Mouse (Mus musculus) CH12.LX (cell line): Measurements from ENCODE around the gene Herc3. TPM values are rescaled to one million over a fixed set of nuclear protein-coding genes. Genes with fewer than 3 reads are reported as not detected.

ENCODE experiments used
- DNase-seq: peaks from one replicate; pipeline ENCODE4 v3.0.0-alpha.2; 2013; ENCODE audit errors: extremely low read depth
- H3K27ac ChIP-seq: 2 replicates; pipeline ENCODE4 v1.5.1; 2012; ENCODE audit warnings: low read depth, mild to moderate bottlenecking, control low read depth, moderate library complexity; ENCODE audit not compliant: insufficient read depth
- H3K27me3 ChIP-seq: replicated peaks from 2 replicates; pipeline ENCODE3; 2012; ENCODE audit warnings: inconsistent platforms
- H3K36me3 ChIP-seq, 2 experiments: replicated peaks in 1 of 2; 2 replicates each; pipeline versions ENCODE3 to v1.6.1; 2012; ENCODE audit warnings: inconsistent platforms in 1 of 2, low read length in 1 of 2, mild to moderate bottlenecking in 1 of 2, mixed read lengths in 1 of 2, moderate library complexity in 1 of 2; ENCODE audit not compliant: control insufficient read depth in 1 of 2, insufficient read depth in 1 of 2
- H3K4me1 ChIP-seq, 2 experiments: 2 replicates each; pipeline ENCODE4 v1.6.1; 2012; ENCODE audit warnings: inconsistent platforms in 1 of 2, moderate library complexity in 1 of 2; ENCODE audit not compliant: insufficient read depth in 2 of 2, control insufficient read depth in 1 of 2
- H3K4me2 ChIP-seq: 2 replicates; pipeline ENCODE4 v1.6.1; 2012; ENCODE audit warnings: low read depth, mild to moderate bottlenecking, control low read depth; ENCODE audit not compliant: poor library complexity, insufficient read depth, severe bottlenecking
- H3K4me3 ChIP-seq, 3 experiments: fragments of 150-350 bp in 1 of 3; sonication (generic) in 1 of 3; replicated peaks in 1 of 3; 2 replicates each; pipeline versions ENCODE3 to v1.5.1; 2011 to 2012; ENCODE audit warnings: low read depth in 2 of 3, low read length in 2 of 3, mild to moderate bottlenecking in 2 of 3, moderate library complexity in 2 of 3, control low read depth in 1 of 3, improper control_type of control experiment in 1 of 3, inconsistent platforms in 1 of 3, mixed read lengths in 1 of 3; ENCODE audit not compliant: poor library complexity in 1 of 3
- H3K79me2 ChIP-seq: replicated peaks from 2 replicates; pipeline ENCODE4 v1.6.1; 2012; ENCODE audit warnings: mild to moderate bottlenecking, moderate library complexity; ENCODE audit not compliant: control insufficient read depth, poor library complexity, insufficient read depth, severe bottlenecking; ENCODE audit errors: extremely low read depth
- H3K9ac ChIP-seq: 2 replicates; pipeline ENCODE4 v1.6.1; 2012; ENCODE audit warnings: low read depth, mild to moderate bottlenecking, control low read depth, moderate library complexity; ENCODE audit not compliant: insufficient read depth
- H3K9me3 ChIP-seq: replicated peaks from 2 replicates; pipeline ENCODE3; 2012; ENCODE audit warnings: low read length, inconsistent platforms, mixed read lengths
- BHLHE40 ChIP-seq: IDR thresholded peaks from 2 replicates; pipeline ENCODE4 v1.6.1; 2011; ENCODE audit warnings: mild to moderate bottlenecking, low read depth, low read length, improper control_type of control experiment
- CHD1 ChIP-seq: IDR thresholded peaks from 2 replicates; pipeline ENCODE4 v1.6.1; 2012; ENCODE audit warnings: low read depth, low read length, improper control_type of control experiment, inconsistent platforms
- E2F4 ChIP-seq: IDR thresholded peaks from 2 replicates; pipeline ENCODE4 v1.6.1; 2011; ENCODE audit warnings: low read depth, low read length, improper control_type of control experiment; ENCODE audit not compliant: insufficient replicate concordance
- ELF1 ChIP-seq: IDR thresholded peaks from 2 replicates; pipeline ENCODE4 v1.6.1; 2014; ENCODE audit warnings: low read depth, mild to moderate bottlenecking, inconsistent platforms, low read length, improper control_type of control experiment
- EP300 ChIP-seq: IDR thresholded peaks from 2 replicates; pipeline ENCODE4 v1.6.1; 2011; ENCODE audit warnings: low read length, improper control_type of control experiment
- JUND ChIP-seq: conservative IDR thresholded peaks from 2 replicates; pipeline ENCODE4 v1.6.1; 2011; ENCODE audit warnings: low read depth, low read length, improper control_type of control experiment
- KAT2A ChIP-seq: IDR thresholded peaks from 2 replicates; pipeline ENCODE4 v1.6.1; 2012; ENCODE audit warnings: low read length, improper control_type of control experiment, inconsistent platforms; ENCODE audit not compliant: insufficient replicate concordance
- MAX ChIP-seq: IDR thresholded peaks from 2 replicates; pipeline ENCODE4 v1.6.1; 2011; ENCODE audit warnings: low read length, improper control_type of control experiment
- MAZ ChIP-seq: IDR thresholded peaks from 2 replicates; pipeline ENCODE4 v1.6.1; 2012; ENCODE audit warnings: low read depth, mild to moderate bottlenecking, inconsistent platforms, low read length, improper control_type of control experiment, moderate library complexity
- MEF2A ChIP-seq: IDR thresholded peaks from 2 replicates; pipeline ENCODE4 v1.6.1; 2014; ENCODE audit warnings: low read depth, mild to moderate bottlenecking, inconsistent platforms, low read length, improper control_type of control experiment, borderline replicate concordance
- MXI1 ChIP-seq: IDR thresholded peaks from 2 replicates; pipeline ENCODE4 v1.6.1; 2011; ENCODE audit warnings: mild to moderate bottlenecking, low read depth, low read length, improper control_type of control experiment
- NELFE ChIP-seq: IDR thresholded peaks from 2 replicates; pipeline ENCODE4 v1.6.1; 2011; ENCODE audit warnings: low read depth, low read length, improper control_type of control experiment
- NRF1 ChIP-seq: IDR thresholded peaks from 2 replicates; pipeline ENCODE4 v1.6.1; 2014; ENCODE audit warnings: low read depth, mild to moderate bottlenecking, inconsistent platforms, low read length, improper control_type of control experiment, moderate library complexity
- PAX5 ChIP-seq: IDR thresholded peaks from 2 replicates; pipeline ENCODE4 v1.6.1; 2012; ENCODE audit warnings: low read length, inconsistent platforms, mixed read lengths
- POLR2A ChIP-seq: IDR thresholded peaks from 2 replicates; pipeline ENCODE4 v1.6.1; 2011; ENCODE audit warnings: low read depth, mild to moderate bottlenecking, improper control_type of control experiment, low read length
- RAD21 ChIP-seq: IDR thresholded peaks from 2 replicates; pipeline ENCODE4 v1.6.1; 2011; ENCODE audit warnings: low read depth, mild to moderate bottlenecking, low read length, improper control_type of control experiment, moderate library complexity
- RCOR1 ChIP-seq: conservative IDR thresholded peaks from 2 replicates; pipeline ENCODE4 v1.6.1; 2012; ENCODE audit warnings: low read depth, mild to moderate bottlenecking, inconsistent platforms, low read length, improper control_type of control experiment
- SIN3A ChIP-seq: IDR thresholded peaks from 2 replicates; pipeline ENCODE4 v1.6.1; 2012; ENCODE audit warnings: low read length, improper control_type of control experiment, inconsistent platforms
- TBP ChIP-seq: conservative IDR thresholded peaks from 2 replicates; pipeline ENCODE4 v1.6.1; 2011; ENCODE audit warnings: low read depth, low read length, improper control_type of control experiment
- TCF12 ChIP-seq: IDR thresholded peaks from 2 replicates; pipeline ENCODE4 v1.6.1; 2014; ENCODE audit warnings: low read depth, mild to moderate bottlenecking, inconsistent platforms, low read length, improper control_type of control experiment
- UBTF ChIP-seq: IDR thresholded peaks from 2 replicates; pipeline ENCODE4 v1.6.1; 2012; ENCODE audit warnings: low read depth, mild to moderate bottlenecking, inconsistent platforms, low read length, improper control_type of control experiment, moderate library complexity
- USF1 ChIP-seq: IDR thresholded peaks from 2 replicates; pipeline ENCODE4 v1.6.1; 2014; ENCODE audit warnings: low read depth, mild to moderate bottlenecking, inconsistent platforms, low read length, improper control_type of control experiment
- ZC3H11A ChIP-seq: IDR thresholded peaks from 2 replicates; pipeline ENCODE4 v1.6.1; 2012; ENCODE audit warnings: low read depth, mild to moderate bottlenecking, inconsistent platforms, low read length, improper control_type of control experiment
- ZKSCAN1 ChIP-seq: IDR thresholded peaks from 2 replicates; pipeline ENCODE4 v1.6.1; 2012; ENCODE audit warnings: low read depth, inconsistent platforms, low read length, improper control_type of control experiment, borderline replicate concordance
- ZMIZ1 ChIP-seq: IDR thresholded peaks from 2 replicates; pipeline ENCODE4 v1.6.1; 2012; ENCODE audit warnings: low read depth, mild to moderate bottlenecking, inconsistent platforms, low read length, improper control_type of control experiment
- ZNF384 ChIP-seq: IDR thresholded peaks from 2 replicates; pipeline ENCODE4 v1.6.1; 2012; ENCODE audit warnings: low read depth, low read length, improper control_type of control experiment, inconsistent platforms
- dilution Hi-C: fragments of 300-500 bp; cut with MboI; formaldehyde crosslinking; loops from 2 replicates; pipeline ENCODE4 v1.14.3; 2020; ENCODE audit warnings: low sequenced_read_pairs; ENCODE audit not compliant: extremely low pct_unique_long_range_greater_than_20kb, extremely low pct_ligation_motif_present
- in situ Hi-C: fragments of 300-500 bp; cut with MboI; formaldehyde crosslinking; loops from 3 replicates; pipeline ENCODE4 v1.14.3; 2019; ENCODE audit warnings: low sequenced_read_pairs, low pct_ligation_motif_present, low pct_unique_long_range_greater_than_20kb, mixed read lengths
- polyA plus RNA-seq: library from polyadenylated mRNA; unstranded; fragments of >175 nt; gene quantifications from 2 replicates; pipeline ENCODE4 v1.2.1, GENCODE M21; 2012; ENCODE audit warnings: low read depth; ENCODE audit not compliant: insufficient read length
- total RNA-seq, 2 experiments: library from RNA; depleted of rRNA; stranded (reverse); fragments of 300-350 nt in 1 of 2; fragments of >200 nt in 1 of 2; gene quantifications; 2 replicates each; pipeline ENCODE4 v1.2.3; 2012 to 2014

Gene Herc3
- total and polyA plus RNA-seq, 3 experiments: 15.7 to 19.1 (median 17.8) TPM

DNA sequence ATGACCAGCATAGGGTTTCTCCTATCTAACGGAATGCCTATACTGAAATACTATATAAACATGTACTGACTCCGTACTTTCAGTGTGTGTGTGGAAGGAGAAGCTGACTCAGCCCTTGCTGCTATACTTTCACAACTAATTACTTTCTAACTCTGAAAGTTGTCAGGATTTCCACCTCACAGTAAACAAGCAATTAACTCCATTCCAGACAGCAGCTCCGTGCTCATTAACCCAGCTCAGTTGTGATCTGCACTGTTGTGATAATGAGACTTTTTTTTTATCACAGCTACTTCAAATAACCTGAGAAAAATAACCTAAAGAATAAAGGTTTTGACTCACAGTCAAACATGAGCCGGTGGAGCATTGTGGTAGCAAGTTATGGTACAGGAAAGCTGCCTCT lies 63.7 kb downstream of the Herc3 start:
- Histone ChIP-seq H3K79me2 (no peaks in the 10 kb centered on the region), H3K9ac (no peak overlapping the region), H3K36me3 (peaks cover 11 to 74% of the 10 kb centered on the region in 2 experiments), H3K27me3 (no peaks in the 10 kb centered on the region), H3K4me1 (no peaks in the 10 kb centered on the region), H3K9me3 (no peaks in the 10 kb centered on the region), H3K27ac (no peak overlapping the region), H3K4me2 (no peak overlapping the region), H3K4me3 (no peak overlapping the region)
- dilution Hi-C loops (no loop called here), in situ Hi-C loops (no loop called here)
- TF ChIP-seq ELF1 (no peak), RAD21 (no peak)
- DNase-seq: no peak

DNA sequence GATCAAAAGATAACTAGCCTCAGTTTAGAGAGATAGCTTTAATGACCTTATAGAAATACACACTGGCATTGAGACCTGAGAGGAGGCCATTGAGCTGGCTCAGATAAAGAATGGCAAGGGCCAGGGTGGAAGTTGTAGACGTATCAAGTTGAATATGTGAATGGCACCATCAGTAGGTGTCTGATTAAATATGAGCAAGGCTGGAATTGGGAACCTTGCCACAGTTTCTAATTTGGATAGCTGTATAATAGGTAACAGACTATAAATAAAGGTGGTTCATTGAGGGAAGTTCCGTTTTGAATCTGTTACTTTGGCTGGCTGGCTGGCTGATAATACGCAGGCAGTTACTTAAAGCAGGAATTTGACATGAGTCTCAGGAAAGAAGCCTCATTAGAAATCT lies 65.4 kb downstream of the Herc3 start:
- peaks cover 4 to 71% of the 10 kb centered on the region in 2 experiments for H3K36me3 ChIP-seq

GRCm38 (mm10) chr6:58899076-58899475 lies 67.8 kb downstream of the Herc3 start:
- no peak for DNase-seq
- Histone ChIP-seq H3K36me3 (peaks cover 5 to 61% of the 10 kb centered on the region in 2 experiments), H3K4me2 (no peak overlapping the region), H3K4me1 (peaks cover 0 to 14% of the 10 kb centered on the region in 2 experiments; a peak in 2 of 4 replicates), H3K27me3 (no peaks in the 10 kb centered on the region), H3K9me3 (no peaks in the 10 kb centered on the region), H3K9ac (no peak overlapping the region), H3K4me3 (no peak overlapping the region), H3K27ac (no peak overlapping the region), H3K79me2 (no peaks in the 10 kb centered on the region)
- dilution Hi-C loops: no loop called here
- in situ Hi-C loops: no loop called here
- TF ChIP-seq ZKSCAN1 (no peak), ZC3H11A (no peak), ZNF384 (no peak), ELF1 (no peak), MAZ (no peak), MAX (no peak), CHD1 (no peak), USF1 (no peak), UBTF (no peak), JUND (no peak), POLR2A (no peak), SIN3A (no peak), NELFE (no peak), BHLHE40 (no peak), TBP (no peak)

More for the DNA sequence above, 65.4 kb downstream of the Herc3 start:
- Histone ChIP-seq H3K4me3 (no peak overlapping the region), H3K79me2 (no peaks in the 10 kb centered on the region), H3K4me2 (no peak overlapping the region), H3K27ac (no peak overlapping the region), H3K4me1 (peaks cover 0 to 2% of the 10 kb centered on the region in 2 experiments; a peak in 1 of 4 replicates), H3K9ac (no peak overlapping the region), H3K9me3 (no peaks in the 10 kb centered on the region), H3K27me3 (no peaks in the 10 kb centered on the region)
- dilution Hi-C loops (no loop called here), in situ Hi-C loops (no loop called here)
- TF ChIP-seq BHLHE40 (no peak), ZKSCAN1 (no peak), EP300 (no peak), JUND (no peak), TCF12 (no peak), MXI1 (no peak), ELF1 (no peak), POLR2A (no peak), MEF2A (no peak), PAX5 (no peak), KAT2A (no peak), ZNF384 (no peak), RCOR1 (no peak), USF1 (no peak), ZMIZ1 (no peak), E2F4 (no peak), NRF1 (no peak), NELFE (no peak), MAX (no peak)
- DNase-seq: no peak
